Mouse (Mus musculus) heart, adult 2 months (tissue): ENCODE results near the gene Klhl30. TPM values are rescaled to one million over a fixed set of nuclear protein-coding genes. Genes with fewer than 3 reads are reported as not detected.

Experiments used
- DNase-seq, 2 experiments: peaks; one replicate each; pipeline ENCODE4 v3.0.0; 2021
- H3K27ac ChIP-seq: fragments of 200-600 bp; 2 replicates; pipeline ENCODE4 v1.8.1; 2022
- H3K27me3 ChIP-seq: fragments of 200-500 bp; 2 replicates; pipeline ENCODE4 v1.6.1; 2012; ENCODE audit warnings: mild to moderate bottlenecking, low read length, inconsistent platforms, mixed read lengths; ENCODE audit not compliant: control insufficient read depth, insufficient read depth
- H3K36me3 ChIP-seq: fragments of 200-500 bp; 2 replicates; pipeline ENCODE4 v1.6.1; 2012; ENCODE audit warnings: low read length, inconsistent platforms; ENCODE audit not compliant: control insufficient read depth, insufficient read depth
- H3K4me1 ChIP-seq: fragments of 200-500 bp; 2 replicates; pipeline ENCODE4 v1.6.1; 2011; ENCODE audit warnings: low read length; ENCODE audit not compliant: control insufficient read depth, insufficient read depth
- H3K4me3 ChIP-seq: fragments of 200-600 bp; 2 replicates; pipeline ENCODE4 v1.8.1; 2022
- H3K79me2 ChIP-seq: fragments of 200-500 bp; replicated peaks from 2 replicates; pipeline ENCODE4 v1.6.1; 2012; ENCODE audit warnings: mild to moderate bottlenecking, inconsistent platforms, low read length, moderate library complexity, mixed read lengths; ENCODE audit not compliant: control insufficient read depth, insufficient read depth
- H3K9ac ChIP-seq: fragments of 200-500 bp; 2 replicates; pipeline ENCODE4 v1.6.1; 2012; ENCODE audit warnings: low read depth, mild to moderate bottlenecking, control low read depth, inconsistent platforms, low read length, mixed read lengths
- CTCF ChIP-seq: fragments of 200-600 bp; IDR thresholded peaks from 2 replicates; pipeline ENCODE4 v1.8.1; 2022; ENCODE audit warnings: antibody characterized with exemption, mild to moderate bottlenecking, moderate library complexity
- EP300 ChIP-seq: fragments of 200-500 bp; IDR thresholded peaks from 2 replicates; pipeline ENCODE4 v1.6.1; 2011; ENCODE audit warnings: low read depth, low read length, control low read depth; ENCODE audit not compliant: insufficient read depth
- POLR2A ChIP-seq: fragments of 200-500 bp; IDR thresholded peaks from 2 replicates; pipeline ENCODE4 v1.6.1; 2011; ENCODE audit warnings: mild to moderate bottlenecking, low read depth, low read length, control low read depth; ENCODE audit not compliant: insufficient read depth
- WGBS: fragments of 180-500 bp; shearing (Covaris S2); methylation state at CpG from one replicate; pipeline ENCODE4 v1.1.7; 2018; 5-methylcytosine and 5-hydroxymethylcytosine counted together
- intact Hi-C: fragments of 180-260 bp; cut with DNase I; formaldehyde crosslinking; loops from one replicate; pipeline ENCODE4 v1.15.1; 2025
- polyA plus RNA-seq: library from polyadenylated mRNA; depleted of rRNA; stranded (reverse); fragments of >200 nt; gene quantifications from 2 replicates; pipeline ENCODE4 v1.2.3, GENCODE M21; 2012
- total RNA-seq, 2 experiments: library from RNA; stranded (reverse); gene quantifications; 2 replicates each; pipeline ENCODE4 v1.2.3; 2021

Klhl30 gene
- total and polyA plus RNA-seq, 3 experiments = 34.7 to 59.8 (median 46.0) TPM

- Histone ChIP-seq H3K9ac (no peak overlapping the region), H3K4me3 (no peak overlapping the region), H3K27ac (no peak overlapping the region), H3K4me1 (no peaks in the 10 kb centered on the region), H3K27me3 (no peaks in the 10 kb centered on the region), H3K79me2 (no peaks in the 10 kb centered on the region; the same call in 1 of the 2 replicates), H3K36me3 (no peaks in the 10 kb centered on the region)
- intact Hi-C loops = loop anchor here (2.0 to 5.0 kb wide), 2 partner anchors 34 to 102 kb away; no protein-coding TSS in a partner anchor
- TF ChIP-seq CTCF (peak; percentile 92), POLR2A (no peak)
- DNase-seq = peak; percentile 67 to 79
- WGBS = 58% methylated on average over 7 of the region's 7 CpGs
These were observed 29.8 kb downstream of the Klhl30 start for GRCm38 (mm10) chr1:91380453-91381090.

- Histone ChIP-seq H3K36me3 (no peaks in the 10 kb centered on the region), H3K9ac (no peak overlapping the region), H3K4me1 (no peaks in the 10 kb centered on the region), H3K4me3 (no peak overlapping the region), H3K27me3 (no peaks in the 10 kb centered on the region), H3K27ac (no peak overlapping the region), H3K79me2 (no peaks in the 10 kb centered on the region; the same call in 1 of the 2 replicates)
- intact Hi-C loops = loop anchor here (2.0 to 5.0 kb wide), 2 partner anchors 34 to 101 kb away; no protein-coding TSS in a partner anchor
- TF ChIP-seq CTCF = no peak
- no peak for TF ChIP-seq POLR2A
- no peak for TF ChIP-seq EP300
- DNase-seq = no peak
- WGBS = 91% methylated on average over 4 of the region's 4 CpGs
These were observed 30.3 kb downstream of the Klhl30 start for GRCm38 (mm10) chr1:91381091-91381471.

GRCm38 (mm10) chr1:91390369-91390768 is 39.6 kb downstream of the Klhl30 start:
- H3K36me3 ChIP-seq = peaks cover 2% of the 10 kb centered on the region; the same call in 1 of the 2 replicates
- no peak for TF ChIP-seq CTCF
- TF ChIP-seq POLR2A = no peak
- TF ChIP-seq EP300 = no peak
- intact Hi-C loops = no loop called here

GRCm38 (mm10) chr1:91397927-91398259 is 47.1 kb downstream of the Klhl30 start:
- Histone ChIP-seq H3K27ac (peak overlapping the region; percentile 95), H3K9ac (peak overlapping the region; percentile 90), H3K4me1 (peaks cover 4% of the 10 kb centered on the region), H3K4me3 (peak overlapping the region; percentile 80), H3K36me3 (peaks cover 12% of the 10 kb centered on the region), H3K79me2 (peaks cover 2% of the 10 kb centered on the region), H3K27me3 (no peaks in the 10 kb centered on the region)
- peak in 1 of 2 experiments; percentile 31 for DNase-seq
- TF ChIP-seq CTCF = no peak
- no peak for TF ChIP-seq POLR2A
- TF ChIP-seq EP300 = no peak
- intact Hi-C loops = loop anchor here (2.0 kb wide), 1 partner anchor 15 kb away; no protein-coding TSS in a partner anchor
- WGBS = under 1% methylated on average over 12 of the region's 12 CpGs

More at GRCm38 (mm10) chr1:91390369-91390768, 39.6 kb downstream of the Klhl30 start:
- Histone ChIP-seq H3K4me3 (no peak overlapping the region), H3K27me3 (no peaks in the 10 kb centered on the region), H3K27ac (no peak overlapping the region), H3K79me2 (peaks cover 1% of the 10 kb centered on the region), H3K9ac (no peak overlapping the region), H3K4me1 (no peaks in the 10 kb centered on the region; the same call in 1 of the 2 replicates)
- no peak for DNase-seq
- WGBS = 96% methylated on average over 5 of the region's 5 CpGs

- no peak for TF ChIP-seq CTCF
- TF ChIP-seq EP300 = peak; percentile 69; the same call in 1 of the 2 replicates
- TF ChIP-seq POLR2A = peak; percentile 85
- DNase-seq = peak; percentile 89 to 92
- H3K9ac ChIP-seq = peak within 1 kb of the TSS; percentile 95
- peak within 1 kb of the TSS; percentile 95 for H3K27ac ChIP-seq
- intact Hi-C loops = loop anchor here (2.0 kb wide), 1 partner anchor 14 kb away; no protein-coding TSS in a partner anchor
- H3K4me1 ChIP-seq = peaks cover 4% of the 10 kb centered on the region
- peaks cover 2% of the 10 kb centered on the region for H3K79me2 ChIP-seq
- under 1% methylated on average over 86 of the region's 91 CpGs for WGBS
- no peaks in the 10 kb centered on the region for H3K27me3 ChIP-seq
- peak within 1 kb of the TSS; percentile 80 for H3K4me3 ChIP-seq
- H3K36me3 ChIP-seq = peaks cover 12% of the 10 kb centered on the region
These were observed 47.6 kb downstream of the Klhl30 start, which contains the start of gene Ilkap for GRCm38 (mm10) chr1:91398260-91399062. TSS of gene Ilkap (minus strand) at chr1:91398815.

- no peaks in the 10 kb centered on the region for H3K4me1 ChIP-seq
- DNase-seq = no peak
- intact Hi-C loops = no loop called here
- no peaks in the 10 kb centered on the region for H3K27me3 ChIP-seq
- no peaks in the 10 kb centered on the region for H3K79me2 ChIP-seq
- H3K36me3 ChIP-seq = no peaks in the 10 kb centered on the region
- TF ChIP-seq EP300 (no peak), POLR2A (no peak), CTCF (no peak)
- no peak overlapping the region for H3K27ac ChIP-seq
- WGBS = 4% methylated on average over 1 of the region's 1 CpGs
- H3K9ac ChIP-seq = no peak overlapping the region
- no peak overlapping the region for H3K4me3 ChIP-seq
These were observed 54.2 kb downstream of the Klhl30 start for GRCm38 (mm10) chr1:91404976-91405375.
